Mouse (Mus musculus): ENCODE measurements around the gene Kcnq1.
A peak's percentile ranks its signal among the peaks of the same experiment; 100 is the strongest.

Gene Kcnq1

DNA sequence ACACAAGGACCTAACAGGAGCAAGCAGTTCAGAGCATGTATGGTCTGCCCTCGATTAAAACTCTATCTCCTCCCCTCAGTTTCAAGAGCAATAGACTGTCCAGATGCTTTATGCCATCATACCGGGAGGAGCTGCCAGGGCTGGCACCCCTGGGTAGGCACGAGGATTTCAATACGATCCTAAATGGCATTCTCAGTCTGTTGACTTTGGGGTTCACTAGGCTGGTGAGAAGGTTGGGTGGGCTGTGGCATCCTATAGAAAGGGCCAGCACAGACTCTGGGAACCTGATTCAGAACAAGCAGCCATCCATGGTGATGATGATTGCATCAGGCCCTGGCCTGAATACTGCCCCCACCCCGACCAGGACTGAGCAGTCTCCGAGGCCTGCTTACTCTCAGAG is 79.3 kb downstream of the Kcnq1 start:
- DNase-seq (ENCODE audit: extremely low spot score): no peak

DNA sequence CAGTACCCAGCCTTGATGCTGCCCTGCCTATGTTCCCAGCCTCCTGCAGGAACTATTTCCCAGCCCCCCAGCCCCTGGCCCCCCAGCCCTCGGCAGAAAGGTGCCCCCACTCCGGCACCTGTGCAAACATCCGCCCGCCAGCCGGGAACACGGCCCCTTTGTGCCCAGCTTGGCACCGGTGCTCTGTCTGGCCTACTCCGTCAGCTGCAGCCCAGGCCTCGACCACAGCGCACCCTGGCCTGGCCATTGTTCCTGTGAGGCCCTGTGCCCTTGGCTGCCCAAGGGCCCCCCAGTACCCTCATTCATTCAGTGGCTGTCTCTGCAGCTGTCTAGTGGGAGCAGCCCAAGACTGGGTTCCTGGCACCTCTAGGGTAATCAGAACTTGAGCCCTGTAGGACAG is 80.2 kb downstream of the Kcnq1 start:
- DNase-seq (ENCODE audit: extremely low spot score): no peak

DNA sequence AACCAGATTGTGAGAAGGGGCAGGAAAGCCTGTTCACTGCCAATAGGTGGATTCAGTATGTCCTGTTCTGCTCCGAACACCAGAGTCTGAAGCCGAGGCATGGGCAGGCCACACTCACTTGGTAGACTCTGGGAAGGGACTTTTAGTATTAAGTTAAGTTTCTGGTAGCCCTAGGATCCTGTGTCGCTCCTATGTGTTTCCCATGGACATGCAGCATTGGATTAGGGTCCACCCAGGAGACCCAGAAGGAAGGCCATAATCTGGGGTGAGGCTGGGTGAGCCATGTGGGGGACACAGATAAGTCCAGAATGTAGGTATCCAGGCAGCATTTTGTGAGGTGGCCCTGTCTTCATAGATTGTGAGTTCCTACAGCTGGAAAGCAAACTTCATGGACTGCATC is 81.0 kb downstream of the Kcnq1 start:
- DNase-seq (ENCODE audit: extremely low spot score): no peak

DNA sequence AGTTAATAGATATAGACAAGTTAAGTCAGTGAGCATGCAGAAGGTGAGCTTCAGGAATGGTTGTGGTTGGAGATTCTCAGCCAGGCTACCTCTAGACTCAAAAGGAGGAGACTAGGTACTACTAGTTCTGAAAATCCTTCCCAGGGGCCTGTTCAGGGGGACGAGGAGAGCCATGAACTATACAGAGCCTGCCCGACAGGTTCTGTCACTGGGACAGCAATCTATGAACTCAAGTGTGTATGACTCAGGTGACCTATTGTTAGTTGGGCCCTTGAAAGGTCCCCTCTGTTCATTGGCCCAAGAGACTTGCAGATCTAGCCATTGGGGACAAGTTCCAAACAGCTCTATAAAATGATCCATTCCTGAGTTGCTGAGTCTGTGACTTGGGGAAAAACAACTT is 82.4 kb downstream of the Kcnq1 start:
- DNase-seq (ENCODE audit: extremely low spot score): no peak

DNA sequence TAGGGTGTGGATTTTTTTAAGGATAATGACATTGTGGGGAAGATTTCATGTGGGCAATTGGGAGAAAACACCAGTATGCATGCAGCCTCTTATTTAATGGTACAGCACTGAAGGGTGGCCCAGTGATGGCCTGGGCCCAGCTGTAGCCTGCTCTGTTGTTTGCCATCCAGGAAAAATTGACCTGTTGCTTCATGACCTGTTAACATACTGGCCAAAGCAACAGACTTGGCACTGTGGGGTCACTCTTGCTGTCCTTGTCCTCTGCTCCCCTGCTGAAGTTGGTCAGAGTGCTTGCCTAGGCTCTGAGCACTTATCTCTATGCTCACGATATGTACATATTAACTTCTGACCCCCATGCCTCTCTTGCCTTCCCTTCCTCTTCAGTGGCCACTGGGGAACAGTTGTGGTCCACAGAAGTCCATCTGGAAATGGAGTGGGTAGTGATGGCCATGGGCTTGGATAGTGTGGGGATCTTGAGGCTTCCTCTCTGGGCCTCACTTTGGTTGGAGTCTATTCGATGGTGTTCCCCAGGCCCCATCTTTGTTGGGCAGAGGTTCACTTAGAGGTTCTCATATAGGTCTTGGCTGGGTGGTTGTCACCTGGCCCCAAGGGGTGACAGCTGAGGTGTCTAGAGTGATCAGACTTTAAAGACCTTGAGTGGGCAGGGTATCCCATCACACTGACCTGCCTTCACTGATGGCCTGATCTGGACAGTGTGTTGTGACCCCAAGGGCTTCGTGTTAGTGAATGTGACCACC is 84.0 kb downstream of the Kcnq1 start:
- DNase-seq (ENCODE audit: extremely low spot score): no peak

DNA sequence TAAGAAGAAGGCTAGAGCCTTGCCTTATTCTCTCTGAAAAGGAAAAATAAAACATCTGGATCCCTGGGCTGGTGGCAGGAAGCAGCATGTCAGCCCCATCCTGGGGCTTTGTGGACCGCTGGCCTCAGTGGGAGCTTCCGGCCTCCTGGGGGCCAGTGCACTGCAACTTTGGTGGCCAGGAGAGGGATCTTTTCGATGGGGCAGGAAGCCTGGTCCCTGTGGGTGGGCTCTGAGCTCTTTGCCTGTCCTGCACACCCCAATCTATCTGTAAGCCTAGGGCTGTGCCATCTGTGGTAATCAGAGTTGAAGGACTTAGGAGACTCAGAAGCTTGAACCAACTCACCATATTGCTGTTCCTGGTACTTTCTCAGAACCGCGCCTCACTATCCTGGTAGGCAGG is 84.7 kb downstream of the Kcnq1 start:
- DNase-seq (ENCODE audit: extremely low spot score): no peak

DNA sequence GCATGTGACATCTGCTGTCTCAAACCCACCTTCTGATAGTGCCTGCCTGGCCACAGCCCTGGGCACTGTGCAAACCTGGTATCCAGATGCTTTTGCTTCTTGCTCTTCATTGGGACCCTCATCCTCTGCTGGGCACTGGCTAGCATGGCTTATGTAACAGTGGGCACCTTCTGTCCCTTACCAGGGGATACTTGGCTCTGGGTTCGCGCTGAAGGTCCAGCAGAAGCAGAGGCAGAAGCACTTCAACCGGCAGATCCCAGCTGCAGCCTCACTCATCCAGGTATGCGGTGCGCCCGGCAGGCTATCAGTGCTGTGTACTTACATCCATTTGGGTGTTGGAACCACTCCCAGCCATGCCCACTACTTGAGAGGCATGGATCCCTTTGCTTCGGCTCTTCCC is 86.2 kb downstream of the Kcnq1 start:
- no peak for DNase-seq (ENCODE audit: extremely low spot score)

DNA sequence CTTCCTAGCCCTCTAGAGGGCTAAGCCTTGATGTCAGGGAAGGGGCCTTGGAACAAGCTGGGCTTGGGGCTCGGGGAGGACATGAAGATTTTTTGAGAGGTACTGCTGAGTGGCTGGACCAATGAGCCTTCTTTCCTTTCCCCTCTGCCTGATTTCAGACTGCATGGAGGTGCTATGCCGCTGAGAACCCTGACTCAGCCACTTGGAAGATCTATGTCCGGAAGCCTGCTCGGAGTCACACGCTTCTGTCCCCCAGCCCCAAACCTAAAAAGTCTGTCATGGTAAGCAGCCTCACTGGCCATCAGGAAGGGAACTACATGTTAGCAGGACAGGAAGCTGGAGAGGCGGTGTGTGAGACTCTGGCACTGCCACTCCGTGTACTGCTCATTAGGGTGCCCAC is 87.9 kb downstream of the Kcnq1 start:
- no peak for DNase-seq (ENCODE audit: extremely low spot score)

DNA sequence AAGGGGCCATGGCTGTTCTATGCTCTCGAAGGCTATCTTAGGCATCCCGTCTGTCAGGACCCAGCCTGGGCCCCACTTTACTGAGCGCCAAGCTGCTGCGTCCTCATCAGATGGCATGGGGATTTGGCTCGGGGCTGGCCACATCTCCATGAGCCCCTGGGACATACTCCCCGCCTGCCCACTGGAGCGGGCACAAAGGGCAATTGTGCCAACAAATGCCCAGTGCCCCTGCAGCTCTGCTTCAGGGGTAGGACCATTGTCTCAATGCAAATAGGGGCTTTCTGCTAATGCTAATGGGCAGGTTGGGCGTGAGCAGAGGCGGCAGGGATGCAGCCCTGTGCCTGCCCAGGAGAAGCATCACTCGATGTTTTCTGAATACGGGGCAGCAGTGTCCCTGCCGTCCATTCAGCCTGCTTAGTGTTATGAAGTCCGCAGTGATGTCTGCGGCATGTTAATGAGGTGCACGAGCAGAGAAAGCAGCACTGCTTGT is 91.8 kb downstream of the Kcnq1 start:
- DNase-seq (ENCODE audit: extremely low spot score): no peak

DNA sequence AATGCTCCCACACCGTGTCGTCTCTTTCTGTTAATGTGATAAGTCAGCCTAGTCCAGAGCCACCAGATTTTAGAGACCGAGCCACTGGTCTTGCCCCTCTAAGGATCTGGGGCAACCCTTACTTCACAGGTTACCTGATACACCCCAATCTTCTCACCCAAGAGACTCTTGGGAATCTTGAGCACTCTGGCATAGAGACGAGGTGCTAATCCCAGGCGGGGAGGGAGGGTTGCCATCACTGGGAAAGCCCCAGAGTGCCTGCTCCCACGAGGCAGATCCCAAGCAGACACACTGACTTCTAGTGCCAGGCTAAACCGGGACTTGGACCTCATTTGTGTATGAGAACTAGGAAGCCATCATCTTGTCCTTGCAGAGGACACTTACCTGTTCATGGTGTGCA is 92.3 kb downstream of the Kcnq1 start:
- DNase-seq (ENCODE audit: extremely low spot score): no peak

DNA sequence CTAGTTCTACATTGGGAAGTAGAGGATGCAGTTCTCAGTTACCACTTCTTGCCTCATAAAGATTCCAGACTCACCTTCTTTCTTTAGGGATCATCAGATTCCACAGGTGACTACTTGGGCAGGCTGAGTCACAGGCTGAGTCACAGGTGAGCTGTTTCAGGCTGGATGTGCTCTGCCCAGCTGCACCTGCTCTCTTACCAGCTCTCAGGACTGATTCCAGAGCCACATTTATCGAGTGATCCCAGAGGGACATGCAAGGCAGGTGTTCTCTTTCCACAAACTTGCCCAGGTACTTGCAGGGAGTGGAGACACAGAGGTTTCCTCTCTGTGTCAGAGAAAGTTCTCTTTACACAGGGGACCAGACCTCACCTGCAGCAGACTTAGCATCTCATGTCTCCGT is 95.1 kb downstream of the Kcnq1 start:
- DNase-seq (ENCODE audit: extremely low spot score): no peak

DNA sequence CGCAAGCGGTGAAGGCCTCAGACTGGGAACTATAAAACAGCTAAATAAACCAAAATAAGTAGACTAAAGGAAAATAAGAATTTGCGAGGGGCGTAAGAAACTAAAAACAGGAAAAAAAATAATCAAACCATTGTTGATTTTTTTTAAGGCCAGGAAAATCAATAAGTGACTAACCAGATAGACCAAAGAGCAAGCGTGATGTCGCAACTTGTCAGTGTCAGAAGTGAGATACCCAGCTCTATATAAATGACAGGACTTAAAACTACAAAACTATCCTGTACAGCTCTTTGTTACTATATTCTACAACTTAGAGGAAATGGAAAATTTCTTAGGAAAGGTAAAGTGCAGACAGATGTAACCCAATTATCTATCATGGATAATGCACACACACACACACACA is 97.7 kb downstream of the Kcnq1 start:
- DNase-seq (ENCODE audit: extremely low spot score): no peak

DNA sequence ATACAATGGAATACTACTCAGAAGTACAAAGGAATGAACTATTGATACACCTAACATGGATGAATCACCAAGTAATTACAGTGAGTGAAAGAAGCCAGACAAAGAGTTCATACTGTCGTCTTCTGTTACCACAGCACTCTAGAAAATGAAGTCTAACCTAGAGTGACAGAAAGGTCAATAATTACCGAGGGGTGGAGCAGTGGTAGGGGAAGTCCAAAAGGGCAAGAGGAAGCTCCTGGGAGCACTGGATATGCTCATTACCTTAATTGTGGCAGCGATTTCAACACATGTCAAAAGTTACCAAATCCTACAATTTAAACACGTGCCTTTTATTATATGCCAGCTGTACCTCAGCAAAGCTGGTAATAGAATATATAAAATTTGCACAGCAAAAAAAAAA is 100.9 kb downstream of the Kcnq1 start:
- DNase-seq (ENCODE audit: extremely low spot score): no peak

DNA sequence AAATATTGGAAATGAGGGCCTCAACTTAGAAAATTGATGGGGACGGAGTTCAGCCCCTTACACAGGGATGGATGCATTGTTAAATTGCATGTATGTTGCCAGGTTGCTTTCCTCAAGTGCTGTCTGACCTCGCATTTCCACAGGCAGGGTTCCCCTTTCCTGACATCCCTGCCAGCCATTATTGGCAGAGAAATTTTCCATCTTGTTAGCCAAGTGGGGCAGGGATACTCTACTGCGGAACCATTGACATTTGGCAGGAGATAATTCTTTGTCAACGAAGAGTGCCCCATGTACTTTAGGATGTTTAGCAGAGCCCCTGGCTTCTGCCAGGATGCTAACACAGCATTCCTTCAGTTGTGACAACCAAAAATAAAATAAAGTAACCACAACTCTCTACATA is 104.6 kb downstream of the Kcnq1 start:
- DNase-seq (ENCODE audit: extremely low spot score): no peak

DNA sequence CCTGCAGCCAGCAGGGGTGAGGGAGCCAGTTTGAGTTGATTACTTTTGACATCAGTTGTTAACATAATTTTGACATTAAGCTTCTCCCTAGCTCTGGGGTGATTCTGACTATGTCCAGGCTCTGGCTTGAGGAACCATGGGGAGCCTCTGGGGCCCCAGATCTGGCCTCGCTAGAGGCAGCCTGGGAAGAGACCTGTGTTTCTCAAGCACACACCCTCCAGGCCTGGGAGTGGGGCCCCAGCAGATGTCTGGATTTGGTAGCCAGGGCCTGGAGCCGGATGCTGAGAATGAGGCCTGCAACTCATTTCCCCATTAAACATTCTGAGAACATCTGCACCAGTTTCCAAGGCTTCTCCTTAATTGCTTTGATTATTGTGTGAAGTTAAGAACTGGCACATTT is 145.0 kb downstream of the Kcnq1 start:
- DNase-seq (ENCODE audit: extremely low spot score): no peak

DNA sequence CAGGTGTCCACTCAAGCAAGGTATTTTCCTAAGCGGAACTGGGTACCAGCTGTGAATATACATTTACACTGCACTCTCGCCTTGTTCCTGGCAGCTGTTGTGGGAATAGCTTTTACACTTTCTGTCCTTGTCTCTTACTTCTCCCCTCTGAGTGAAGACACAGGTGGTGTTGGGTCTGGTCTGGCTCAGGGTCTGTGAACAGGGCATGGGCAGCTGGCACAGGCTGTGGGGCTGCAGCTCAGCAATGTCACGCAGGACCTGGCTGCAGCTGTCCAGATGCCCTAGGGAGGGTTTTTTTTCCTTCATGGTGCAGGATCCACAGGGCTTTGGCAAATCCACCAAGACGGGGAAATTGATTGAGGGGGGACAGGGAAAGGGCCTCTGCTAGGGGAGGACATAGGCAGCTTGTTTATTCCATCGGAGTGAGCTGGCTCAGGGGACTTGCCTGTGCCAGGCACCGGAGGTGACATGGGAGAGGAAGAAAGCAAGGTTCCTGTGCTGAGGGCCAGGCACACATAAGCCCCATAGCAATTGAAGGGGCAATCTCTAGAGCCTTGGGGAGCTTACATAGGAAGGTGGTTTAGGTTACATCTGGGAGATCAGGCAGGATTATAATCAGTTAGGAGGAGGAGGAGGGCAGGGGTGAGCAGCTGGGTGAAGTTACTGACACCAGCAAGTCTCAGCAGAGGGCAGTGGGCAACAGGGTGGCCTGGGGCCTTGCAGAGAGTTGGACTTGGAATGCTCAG is 147.1 kb downstream of the Kcnq1 start:
- no peak for DNase-seq (ENCODE audit: extremely low spot score)

DNA sequence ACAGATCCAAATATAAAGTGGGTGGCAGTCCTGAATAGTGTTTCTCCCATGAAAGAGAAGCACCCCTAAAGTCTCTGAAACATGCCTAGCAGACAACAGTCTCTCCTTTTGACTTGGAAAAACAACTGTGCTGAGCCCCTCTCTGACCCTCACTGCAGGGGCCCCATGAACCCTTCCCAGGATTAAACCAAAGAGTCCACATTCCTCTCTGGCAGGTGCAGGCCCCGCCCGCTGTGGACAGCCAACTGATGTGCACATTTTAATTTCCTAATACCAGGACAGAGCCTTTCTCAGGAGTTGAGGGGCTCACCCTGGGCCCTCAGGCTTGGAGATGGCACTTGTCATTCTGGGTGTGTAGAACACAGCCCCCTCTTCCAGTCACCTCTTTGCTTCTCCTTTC is 148.7 kb downstream of the Kcnq1 start:
- DNase-seq (ENCODE audit: extremely low spot score): no peak

DNA sequence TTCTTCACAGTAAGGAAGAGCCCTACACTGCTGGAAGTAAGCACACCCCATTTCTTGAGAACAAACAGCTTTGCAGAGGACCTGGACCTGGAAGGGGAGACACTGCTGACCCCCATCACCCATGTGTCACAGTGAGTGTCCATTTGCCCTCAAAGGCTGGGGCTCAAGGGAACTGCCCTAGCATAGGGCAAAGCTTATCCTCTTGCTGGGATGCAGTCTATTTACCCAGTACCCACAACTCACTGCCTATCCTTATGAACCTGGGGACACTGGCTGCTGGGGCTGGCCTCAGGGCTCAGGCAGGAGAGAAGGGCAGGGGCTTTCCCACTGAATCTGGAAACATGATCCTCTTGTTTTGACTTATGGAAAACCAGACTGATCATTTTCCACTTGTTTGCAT is 155.1 kb downstream of the Kcnq1 start:
- no peak for DNase-seq (ENCODE audit: extremely low spot score)

DNA sequence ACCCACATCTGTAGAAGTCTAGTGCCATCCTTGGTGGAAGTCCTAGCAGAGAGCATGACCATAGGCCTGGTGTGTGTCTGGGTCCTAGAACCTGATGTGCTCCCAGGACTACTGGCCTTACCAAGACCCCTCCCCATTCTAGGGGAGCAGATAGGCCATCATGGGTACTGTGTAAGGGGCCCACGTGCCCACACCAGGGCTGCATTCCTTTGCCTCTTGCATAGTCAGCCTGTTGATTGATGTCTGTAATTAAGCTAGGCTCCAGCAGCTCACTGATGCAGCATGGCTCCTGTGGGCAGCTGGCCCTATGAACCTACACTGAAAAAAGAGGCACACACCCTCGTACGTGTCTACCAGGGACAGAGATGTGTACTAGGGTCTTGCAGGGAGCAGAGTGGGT is 157.4 kb downstream of the Kcnq1 start:
- peak; percentile 15 for DNase-seq (ENCODE audit: extremely low spot score)

DNA sequence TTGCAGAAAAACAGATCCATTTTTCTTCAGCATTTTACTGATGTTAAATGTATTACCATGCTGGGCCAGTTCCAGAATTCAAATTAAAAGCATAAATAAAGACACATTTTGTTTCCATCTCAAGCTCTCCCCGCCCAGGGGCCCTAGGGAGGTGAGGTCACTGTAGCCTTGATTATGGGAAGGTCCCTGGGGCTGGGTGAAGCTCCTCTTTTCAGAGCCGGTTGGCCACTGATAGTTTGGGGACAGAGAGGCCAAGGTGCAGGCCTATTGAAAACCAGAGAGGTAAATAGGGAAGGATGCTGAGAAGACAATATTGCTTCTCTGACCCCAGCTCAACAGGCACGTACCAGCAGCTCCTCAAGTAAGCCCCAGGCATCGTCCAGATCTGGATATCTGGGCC is 157.8 kb downstream of the Kcnq1 start:
- no peak for DNase-seq (ENCODE audit: extremely low spot score)

DNA sequence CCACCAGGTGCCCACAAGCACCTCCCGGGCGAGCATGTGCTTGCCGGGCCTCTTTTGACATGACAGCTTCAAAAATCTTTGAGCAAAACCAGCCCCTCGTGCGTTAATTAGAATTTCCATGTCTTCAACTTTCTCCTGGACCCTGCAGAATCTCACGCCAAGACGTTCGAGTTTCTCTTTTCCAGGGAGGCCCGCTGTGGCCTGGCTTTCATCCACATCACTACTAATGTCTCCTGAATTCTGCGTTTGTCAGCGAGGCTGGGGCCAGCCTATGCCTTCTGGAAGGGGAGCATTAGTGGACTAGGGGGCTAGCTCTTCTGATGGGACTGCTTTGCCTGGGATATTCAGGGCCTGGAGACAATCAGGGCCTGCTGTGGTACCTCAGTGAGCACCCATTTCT is 159.2 kb downstream of the Kcnq1 start:
- no peak for DNase-seq (ENCODE audit: extremely low spot score)

DNA sequence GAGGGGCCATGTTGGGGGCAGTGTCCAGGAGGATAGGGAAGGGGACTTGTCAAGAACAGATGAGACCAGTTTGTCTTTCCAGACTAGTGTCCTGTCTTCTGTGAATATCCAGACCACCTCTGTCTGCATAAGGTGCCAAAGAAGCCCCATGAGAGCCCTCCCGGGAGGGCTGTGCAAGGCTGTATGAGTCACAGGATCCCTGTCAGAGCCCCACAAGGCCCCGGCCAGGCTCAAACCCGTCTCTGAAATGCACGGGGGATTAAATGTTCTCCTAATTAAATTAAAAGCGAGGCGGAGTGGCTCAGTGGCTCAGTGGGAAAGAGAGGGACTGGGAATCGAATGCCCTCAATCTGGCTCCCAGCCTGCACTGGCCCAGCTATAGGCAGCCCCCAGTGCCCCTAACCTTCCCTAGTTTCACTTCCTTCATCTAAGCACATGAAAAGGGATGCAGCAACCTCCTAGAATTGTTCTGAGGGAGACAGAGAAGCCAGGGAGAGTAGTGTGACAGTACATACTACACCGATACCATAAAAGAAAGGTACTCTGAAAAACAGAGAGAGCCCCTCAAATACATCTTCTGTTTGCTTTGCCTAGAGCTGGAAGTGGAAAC is 159.8 kb downstream of the Kcnq1 start:
- DNase-seq (ENCODE audit: extremely low spot score): no peak

DNA sequence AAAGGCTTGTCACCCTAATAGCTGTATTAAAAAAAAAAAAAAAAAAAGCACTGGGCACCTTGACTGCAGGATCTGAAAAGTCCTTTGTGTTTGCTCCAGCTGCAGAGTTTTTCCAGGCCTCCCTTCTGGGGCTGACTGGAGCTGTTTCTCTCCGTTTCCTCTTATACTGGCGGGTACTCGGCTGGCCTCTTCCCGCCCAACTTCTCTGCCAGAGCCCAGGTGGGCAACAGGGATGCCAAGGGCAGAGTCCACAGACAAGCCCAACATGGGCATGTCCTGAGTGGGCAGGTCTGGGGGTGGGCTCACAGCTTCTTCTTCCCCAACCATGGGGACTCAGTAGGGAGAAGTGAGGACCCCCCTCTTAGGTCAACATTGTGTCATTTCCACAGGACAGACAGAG is 167.6 kb downstream of the Kcnq1 start:
- no peak for DNase-seq (ENCODE audit: extremely low spot score)
